Mouse (Mus musculus) liver, embryonic 14.5 days (tissue): ENCODE measurements around the gene Bag1.

Experiments used
- CTCF ChIP-seq: IDR thresholded peaks from 2 replicates; pipeline ENCODE4 v1.5.1; 2016; ENCODE audit warnings: antibody characterized with exemption, low read depth, control low read depth
- EP300 ChIP-seq: IDR thresholded peaks from 2 replicates; pipeline ENCODE4 v1.6.1; 2016; ENCODE audit warnings: antibody characterized with exemption, low read depth

- 0 out of 2 replicates have a peak, but pooled peaks have one; percentile 13 for TF ChIP-seq CTCF
- no peak for TF ChIP-seq EP300
Observed at GRCm38 (mm10) chr4:40970842-40971701, 23.0 kb upstream of the Bag1 start, which contains the start of gene Nfx1.
